Mouse (Mus musculus) inflammation-experienced regulatory T-cells (primary cell): ENCODE measurements around the gene Gm4559. TPM values are rescaled to one million over a fixed set of nuclear protein-coding genes. Genes with fewer than 3 reads are reported as not detected.

Source experiments
- polyA plus RNA-seq, 2 experiments: library from polyadenylated mRNA; unstranded; fragments of 100-300 nt; shearing (Covaris generic); gene quantifications; one replicate each; pipeline ENCODE4 v1.2.1; 2017

Gene Gm4559
- not detected for polyA plus RNA-seq

DNA sequence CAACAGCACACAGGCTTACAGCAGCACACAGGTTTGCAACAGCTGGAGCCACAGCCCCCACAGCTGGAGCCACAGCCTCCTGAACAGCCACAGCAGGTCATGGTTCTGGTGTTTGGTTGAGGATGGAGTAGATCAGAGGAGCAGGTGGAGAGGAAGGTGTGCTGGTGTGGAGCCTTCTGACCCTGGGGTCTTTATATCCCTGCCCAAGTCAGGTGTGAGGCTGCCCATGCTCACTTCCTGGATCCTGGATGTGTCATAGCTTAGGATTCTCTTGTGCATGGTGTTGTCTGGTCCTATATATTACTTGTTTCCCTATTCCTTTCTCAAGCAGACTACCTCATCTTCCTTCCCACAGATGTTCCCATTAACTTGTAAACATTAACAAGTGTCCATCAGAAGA is at the start of gene Gm4559:
Gm4559 (minus strand) TSS at position 101 of the 400 bp plus-strand sequence.

GRCm38 (mm10) chr7:142303249-142303648 is 29.1 kb upstream of the Gm4559 start, which contains the start of gene Krtap5-4:
TSS of gene Krtap5-4 (plus strand) at chr7:142303549.

DNA sequence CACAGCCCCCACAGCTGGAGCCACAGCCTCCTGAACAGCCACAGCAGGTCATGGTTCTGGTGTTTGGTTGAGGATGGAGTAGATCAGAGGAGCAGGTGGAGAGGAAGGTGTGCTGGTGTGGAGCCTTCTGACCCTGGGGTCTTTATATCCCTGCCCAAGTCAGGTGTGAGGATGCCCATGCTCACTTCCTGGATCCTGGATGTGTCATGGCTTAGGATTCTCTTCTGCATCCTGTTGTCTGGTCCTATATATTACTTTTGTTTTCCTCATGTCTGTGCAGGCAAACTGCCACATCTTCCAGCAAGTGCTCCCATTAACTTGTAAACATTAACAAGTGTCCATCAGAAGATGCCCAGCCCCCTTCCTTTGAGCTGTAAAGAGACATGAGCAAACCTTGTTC is 22.9 kb upstream of the Gm4559 start, which contains the start of gene Krtap5-1:
Krtap5-1 (minus strand) TSS at position 101 of the 400 bp plus-strand sequence.

DNA sequence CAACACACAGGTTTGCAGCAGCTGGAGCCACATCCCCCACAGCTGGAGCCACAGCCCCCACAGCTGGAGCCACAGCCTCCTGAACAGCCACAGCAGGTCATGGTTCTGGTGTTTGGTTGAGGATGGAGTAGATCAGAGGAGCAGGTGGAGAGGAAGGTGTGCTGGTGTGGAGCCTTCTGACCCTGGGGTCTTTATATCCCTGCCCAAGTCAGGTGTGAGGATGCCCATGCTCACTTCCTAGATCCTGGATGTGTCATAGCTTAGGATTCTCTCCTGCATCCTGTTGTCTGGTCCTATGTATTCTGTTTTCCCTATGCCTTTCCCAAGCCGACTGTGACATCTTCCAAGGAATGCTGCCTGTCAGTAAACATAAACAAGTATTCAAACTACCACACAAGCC is 15.9 kb downstream of the Gm4559 start, which contains the start of gene Gm2431:
Gm2431 (minus strand) TSS at position 101 of the 400 bp plus-strand sequence.

DNA sequence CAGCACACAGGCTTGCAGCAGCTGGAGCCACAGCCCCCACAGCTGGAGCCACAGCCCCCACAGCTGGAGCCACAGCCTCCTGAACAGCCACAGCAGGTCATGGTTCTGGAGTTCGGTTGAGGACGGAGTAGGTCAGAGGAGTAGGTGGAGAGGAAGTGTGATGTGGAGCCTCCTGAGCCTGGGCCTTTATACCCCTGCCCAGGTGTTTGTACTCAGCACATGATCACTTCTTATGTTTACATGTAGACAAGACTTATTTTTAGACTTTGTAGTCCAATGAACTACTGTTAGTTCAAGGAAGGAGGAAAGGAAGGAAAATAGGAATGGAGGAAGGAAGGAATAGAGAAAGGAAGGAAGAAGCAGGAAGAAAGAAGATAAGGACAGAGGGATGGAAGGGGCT is 33.2 kb downstream of the Gm4559 start, which contains the start of gene Gm40460:
Gm40460 (minus strand) TSS at position 101 of the 400 bp plus-strand sequence.

DNA sequence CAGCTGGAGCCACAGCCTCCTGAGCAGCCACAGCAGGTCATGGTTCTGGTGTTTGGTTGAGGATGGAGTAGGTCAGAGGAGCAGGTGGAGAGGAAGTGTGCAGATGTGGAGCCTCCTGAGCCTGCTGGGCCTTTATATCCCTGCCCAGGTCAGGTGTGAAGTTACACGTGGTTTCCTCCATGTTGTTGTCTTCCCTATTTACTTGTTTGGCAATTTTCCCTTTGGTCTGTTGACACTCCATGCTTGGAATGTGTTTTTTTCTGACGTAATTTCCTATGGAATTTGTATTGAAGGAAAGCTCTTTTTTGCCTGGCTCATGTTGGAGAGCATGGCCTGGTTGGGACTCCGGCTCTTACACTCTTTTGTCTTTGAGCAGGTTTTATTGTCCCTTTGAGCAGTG is 44.3 kb downstream of the Gm4559 start, which contains the start of gene Krtap5-5:
Krtap5-5 (minus strand) TSS at position 101 of the 400 bp plus-strand sequence.

Other genes with a start within 250 kb of the Gm4559 start
- gene Mob2, start 213.3 kb downstream of the Gm4559 start, polyA plus RNA-seq: 10 to 100 TPM; 68.2 to 68.5 TPM
- gene Dusp8, start 178.5 kb downstream of the Gm4559 start, polyA plus RNA-seq: 1 to 10 TPM in 1 of 2 experiments, under 1 TPM in 1; 0.05 to 1.3 TPM
- gene Gm45618, start 153.6 kb downstream of the Gm4559 start, polyA plus RNA-seq: under 1 TPM in 1 of 2 experiments, not detected in 1; 0.95 TPM
- not detected for gene Gm39115, start 138.3 kb downstream of the Gm4559 start, polyA plus RNA-seq
- not detected for gene Gm45337, start 129.8 kb downstream of the Gm4559 start, polyA plus RNA-seq
- not detected for gene Gm29735, start 117.2 kb downstream of the Gm4559 start, polyA plus RNA-seq
- not detected for gene Gm4553, start 108.6 kb downstream of the Gm4559 start, polyA plus RNA-seq
- not detected for gene Krtap5-2, start 98.4 kb downstream of the Gm4559 start, polyA plus RNA-seq
- gene Gm10153, start 84.0 kb downstream of the Gm4559 start, polyA plus RNA-seq: not detected
- not detected for gene Krtap5-3, start 73.0 kb downstream of the Gm4559 start, polyA plus RNA-seq
- gene Gm7579, start 62.5 kb downstream of the Gm4559 start, polyA plus RNA-seq: not detected
- gene Krtap5-5, start 44.4 kb downstream of the Gm4559 start, polyA plus RNA-seq: not detected
- gene Gm40460, start 33.3 kb downstream of the Gm4559 start, polyA plus RNA-seq: not detected
- 1 to 10 TPM in 1 of 2 experiments, not detected in 1; 2.0 TPM for gene Gm2431, start 16.0 kb downstream of the Gm4559 start, polyA plus RNA-seq
- not detected for gene Krtap5-1, start 22.8 kb upstream of the Gm4559 start, polyA plus RNA-seq
- gene Krtap5-4, start 29.2 kb upstream of the Gm4559 start, polyA plus RNA-seq: under 1 TPM in 1 of 2 experiments, not detected in 1; 0.17 TPM
- gene Ifitm10, start 99.4 kb upstream of the Gm4559 start, polyA plus RNA-seq: 10 to 100 TPM in 1 of 2 experiments, 1 to 10 TPM in 1; 3.2 to 41.0 TPM
- gene Gm49369, start 108.3 kb upstream of the Gm4559 start, polyA plus RNA-seq: 1 to 10 TPM; 2.4 to 9.3 TPM
- gene Ctsd, start 113.7 kb upstream of the Gm4559 start, polyA plus RNA-seq: 100 to 1,000 TPM; 384 to 590 TPM
- not detected for gene Syt8, start 160.5 kb upstream of the Gm4559 start, polyA plus RNA-seq
- gene Tnni2, start 167.4 kb upstream of the Gm4559 start, polyA plus RNA-seq: not detected
- 1,000 to 10,000 TPM in 1 of 2 experiments, 100 to 1,000 TPM in 1; 956 to 1,169 TPM for gene Lsp1, start 186.4 kb upstream of the Gm4559 start, polyA plus RNA-seq
- 1 to 10 TPM; 2.0 to 4.4 TPM for gene Tnnt3, start 224.5 kb upstream of the Gm4559 start, polyA plus RNA-seq